Mouse (Mus musculus) neural tube, embryonic 12.5 days (tissue): ENCODE results near the gene Vsx2. TPM values are rescaled to one million over a fixed set of nuclear protein-coding genes. Genes with fewer than 3 reads are reported as not detected.

Source experiments
- ATAC-seq: fragments of 200-750 bp; cut with Nextera tagmentation; 2 replicates; pipeline ENCODE4 v1.8.0; 2017; ENCODE audit warnings: low read depth, mild to moderate bottlenecking, moderate TSS enrichment, moderate library complexity; ENCODE audit not compliant: low FRiP score
- H3K27ac ChIP-seq: fragments of 300-500 bp; sonication (generic); 2 replicates; pipeline ENCODE4 v1.5.1; 2016
- H3K27me3 ChIP-seq: fragments of 300-500 bp; sonication (generic); replicated peaks from 2 replicates; pipeline ENCODE4 v1.6.1; 2016; ENCODE audit warnings: mild to moderate bottlenecking
- H3K36me3 ChIP-seq: fragments of 300-500 bp; sonication (generic); 2 replicates; pipeline ENCODE4 v1.6.1; 2016; ENCODE audit warnings: mild to moderate bottlenecking
- H3K4me1 ChIP-seq: fragments of 300-500 bp; sonication (generic); 2 replicates; pipeline ENCODE4 v1.6.1; 2016
- H3K4me2 ChIP-seq: fragments of 300-500 bp; sonication (generic); replicated peaks from 2 replicates; pipeline ENCODE4 v1.6.1; 2016; ENCODE audit warnings: mild to moderate bottlenecking
- H3K4me3 ChIP-seq: fragments of 300-500 bp; sonication (generic); 2 replicates; pipeline ENCODE4 v1.5.1; 2016
- H3K9ac ChIP-seq: fragments of 300-500 bp; sonication (generic); 2 replicates; pipeline ENCODE4 v1.6.1; 2016; ENCODE audit warnings: mild to moderate bottlenecking
- H3K9me3 ChIP-seq: fragments of 300-500 bp; sonication (generic); 2 replicates; pipeline ENCODE4 v1.6.1; 2016; ENCODE audit warnings: mild to moderate bottlenecking
- WGBS: fragments of 180-500 bp; shearing (Covaris S2); methylation state at CpG from one replicate; pipeline ENCODE4 v1.1.7; 2016; 5-methylcytosine and 5-hydroxymethylcytosine counted together
- polyA plus RNA-seq: library from polyadenylated mRNA; unstranded; fragments of >200 nt; fragmentation: Nextera tagmentation; extraction: Ambion mirVana; gene quantifications from 2 replicates; pipeline ENCODE4 v1.2.1, GENCODE M21; 2016

Gene Vsx2
- polyA plus RNA-seq, 1 experiment from 2014 or later, result 6.6 TPM

- Histone ChIP-seq H3K36me3 (no peaks in the 10 kb centered on the region), H3K9ac (no peak overlapping the region), H3K4me2 (no peak overlapping the region), H3K4me1 (peaks cover 5% of the 10 kb centered on the region; the same call in 1 of the 2 replicates), H3K27ac (no peak overlapping the region), H3K4me3 (no peak overlapping the region), H3K27me3 (peaks cover 4% of the 10 kb centered on the region; the same call in 1 of the 2 replicates), H3K9me3 (no peaks in the 10 kb centered on the region)
- no peak for ATAC-seq
- WGBS, result 31% methylated on average over 8 of the region's 8 CpGs
These were observed 55.0 kb downstream of the Vsx2 start for GRCm38 (mm10) chr12:84624601-84625000.

GRCm38 (mm10) chr12:84625116-84625515, 55.6 kb downstream of the Vsx2 start:
- 0 out of 2 replicates have a peak overlapping the region, but pooled peaks have one; percentile 13 for H3K9ac ChIP-seq
- no peaks in the 10 kb centered on the region for H3K9me3 ChIP-seq
- 4% methylated on average over 9 of the region's 9 CpGs for WGBS
- 0 out of 2 replicates have a peak overlapping the region, but pooled peaks have one; percentile 5 for H3K4me3 ChIP-seq
- H3K36me3 ChIP-seq, result no peaks in the 10 kb centered on the region
- H3K4me1 ChIP-seq, result peaks cover 5% of the 10 kb centered on the region; the same call in 1 of the 2 replicates
- H3K4me2 ChIP-seq, result peak overlapping the region; percentile 38
- no peak for ATAC-seq
- H3K27me3 ChIP-seq, result peaks cover 4% of the 10 kb centered on the region; the same call in 1 of the 2 replicates
- H3K27ac ChIP-seq, result no peak overlapping the region

GRCm38 (mm10) chr12:84631867-84632266, 62.3 kb downstream of the Vsx2 start:
- Histone ChIP-seq H3K4me2 (no peak overlapping the region), H3K9me3 (no peaks in the 10 kb centered on the region), H3K27me3 (no peaks in the 10 kb centered on the region), H3K4me1 (no peaks in the 10 kb centered on the region), H3K27ac (no peak overlapping the region), H3K36me3 (no peaks in the 10 kb centered on the region), H3K9ac (no peak overlapping the region), H3K4me3 (no peak overlapping the region)
- 77% methylated on average over 3 of the region's 3 CpGs for WGBS
- ATAC-seq, result no peak

GRCm38 (mm10) chr12:84640253-84640652, 70.7 kb downstream of the Vsx2 start:
- Histone ChIP-seq H3K27ac (no peak overlapping the region), H3K9me3 (no peaks in the 10 kb centered on the region), H3K9ac (no peak overlapping the region), H3K4me3 (no peak overlapping the region), H3K36me3 (no peaks in the 10 kb centered on the region), H3K4me2 (no peak overlapping the region), H3K27me3 (peaks cover 53% of the 10 kb centered on the region), H3K4me1 (no peaks in the 10 kb centered on the region)
- no peak for ATAC-seq
- 11% methylated on average over 6 of the region's 6 CpGs for WGBS

- no peak within 1 kb of the TSS for H3K4me2 ChIP-seq
- H3K27ac ChIP-seq, result no peak within 1 kb of the TSS
- no peak within 1 kb of the TSS for H3K9ac ChIP-seq
- peaks cover 53% of the 10 kb centered on the region for H3K27me3 ChIP-seq
- ATAC-seq, result no peak
- H3K9me3 ChIP-seq, result no peaks in the 10 kb centered on the region
- 4% methylated on average over 9 of the region's 9 CpGs for WGBS
- no peaks in the 10 kb centered on the region for H3K4me1 ChIP-seq
- H3K36me3 ChIP-seq, result no peaks in the 10 kb centered on the region
- H3K4me3 ChIP-seq, result no peak within 1 kb of the TSS
These were observed 71.1 kb downstream of the Vsx2 start, which contains the start of gene Vrtn for GRCm38 (mm10) chr12:84640654-84641053. Vrtn (plus strand) TSS chr12:84641019.

Other genes with a start within 250 kb of the Vsx2 start
- 37.8 and 40.9 TPM in 2 replicates for gene Coq6, start 208.1 kb upstream of the Vsx2 start, polyA plus RNA-seq
- gene Fam161b, start 207.9 kb upstream of the Vsx2 start, polyA plus RNA-seq, result 11.5 and 12.5 TPM in 2 replicates
- 10.1 and 11.0 TPM in 2 replicates for gene Entpd5, start 160.7 kb upstream of the Vsx2 start, polyA plus RNA-seq
- gene Bbof1, start 160.7 kb upstream of the Vsx2 start, polyA plus RNA-seq, result 2.4 and 3.0 TPM in 2 replicates
- 28.2 and 28.6 TPM in 2 replicates for gene Rnf113a2, start 152.6 kb upstream of the Vsx2 start, polyA plus RNA-seq
- 24.0 and 25.9 TPM in 2 replicates for gene Aldh6a1, start 118.8 kb upstream of the Vsx2 start, polyA plus RNA-seq
- gene Lin52, start 118.3 kb upstream of the Vsx2 start, polyA plus RNA-seq, result 33.1 and 34.0 TPM in 2 replicates
- gene Abcd4, start 47.7 kb downstream of the Vsx2 start, polyA plus RNA-seq, result 13.3 and 14.1 TPM in 2 replicates
- not detected in 2 replicates for gene Vrtn, start 71.3 kb downstream of the Vsx2 start, polyA plus RNA-seq
- gene Syndig1l, start 129.1 kb downstream of the Vsx2 start, polyA plus RNA-seq, result 1.8 and 1.9 TPM in 2 replicates
- gene Npc2, start 203.4 kb downstream of the Vsx2 start, polyA plus RNA-seq, result 81.5 and 87.1 TPM in 2 replicates
- gene Isca2, start 203.5 kb downstream of the Vsx2 start, polyA plus RNA-seq, result 156 and 158 TPM in 2 replicates